Mouse (Mus musculus) erythroblast, embryonic 14.5 days (primary cell): ENCODE results near the gene Btbd9. TPM values are rescaled to one million over a fixed set of nuclear protein-coding genes. Genes with fewer than 3 reads are reported as not detected.

ENCODE experiments used
- H3K27me3 ChIP-seq: 2 replicates; pipeline ENCODE4 v1.6.1; 2012; ENCODE audit warnings: inconsistent platforms; ENCODE audit not compliant: control insufficient read depth
- H3K36me3 ChIP-seq: 2 replicates; pipeline ENCODE4 v1.6.1; 2012; ENCODE audit warnings: mild to moderate bottlenecking, inconsistent platforms; ENCODE audit not compliant: control insufficient read depth
- H3K4me1 ChIP-seq: 2 replicates; pipeline ENCODE4 v1.6.1; 2012; ENCODE audit warnings: inconsistent platforms; ENCODE audit not compliant: control insufficient read depth
- H3K4me3 ChIP-seq: replicated peaks from 2 replicates; pipeline ENCODE3; 2012; ENCODE audit warnings: moderate library complexity, mild to moderate bottlenecking, inconsistent platforms
- H3K9me3 ChIP-seq: 2 replicates; pipeline ENCODE4 v1.6.1; 2012; ENCODE audit warnings: low read length, inconsistent platforms, mixed read lengths; ENCODE audit not compliant: control insufficient read depth
- GATA1 ChIP-seq: IDR thresholded peaks from 2 replicates; pipeline ENCODE4 v1.6.1; 2012; ENCODE audit warnings: low read length, inconsistent platforms, mixed read lengths
- TAL1 ChIP-seq: IDR thresholded peaks from 3 replicates; pipeline ENCODE4 v1.6.1; 2012; ENCODE audit warnings: low read length, inconsistent platforms, mixed read lengths
- polyA plus RNA-seq: library from polyadenylated mRNA; stranded (reverse); fragments of >175 nt; gene quantifications from 2 replicates; pipeline ENCODE4 v1.2.3, GENCODE M21; 2012

Gene Btbd9
- polyA plus RNA-seq, 1 experiment, result 0.26 TPM

GRCm38 (mm10) chr17:30331380-30331779, 244.9 kb downstream of the Btbd9 start:
- TF ChIP-seq GATA1 (no peak), TAL1 (no peak)
- Histone ChIP-seq H3K27me3 (no peaks in the 10 kb centered on the region), H3K4me1 (no peaks in the 10 kb centered on the region), H3K36me3 (no peaks in the 10 kb centered on the region), H3K4me3 (no peak overlapping the region), H3K9me3 (no peaks in the 10 kb centered on the region)

- Histone ChIP-seq H3K36me3 (no peaks in the 10 kb centered on the region), H3K27me3 (no peaks in the 10 kb centered on the region), H3K4me1 (no peaks in the 10 kb centered on the region), H3K4me3 (no peak overlapping the region), H3K9me3 (no peaks in the 10 kb centered on the region)
- TF ChIP-seq GATA1 (no peak), TAL1 (no peak)
These were observed 246.8 kb downstream of the Btbd9 start for GRCm38 (mm10) chr17:30329531-30329930.

GRCm38 (mm10) chr17:30328924-30329323, 247.4 kb downstream of the Btbd9 start:
- Histone ChIP-seq H3K27me3 (no peaks in the 10 kb centered on the region), H3K9me3 (no peaks in the 10 kb centered on the region), H3K36me3 (no peaks in the 10 kb centered on the region), H3K4me3 (no peak overlapping the region), H3K4me1 (no peaks in the 10 kb centered on the region)
- no peak for TF ChIP-seq TAL1
- no peak for TF ChIP-seq GATA1

GRCm38 (mm10) chr17:30326906-30327305, 249.4 kb downstream of the Btbd9 start:
- TF ChIP-seq GATA1 (no peak), TAL1 (no peak)
- Histone ChIP-seq H3K27me3 (no peaks in the 10 kb centered on the region), H3K9me3 (no peaks in the 10 kb centered on the region), H3K4me3 (no peak overlapping the region), H3K36me3 (no peaks in the 10 kb centered on the region), H3K4me1 (no peaks in the 10 kb centered on the region)

- no peaks in the 10 kb centered on the region for H3K4me1 ChIP-seq
- TF ChIP-seq TAL1 (no peak), GATA1 (no peak)
- no peaks in the 10 kb centered on the region for H3K9me3 ChIP-seq
- no peaks in the 10 kb centered on the region for H3K27me3 ChIP-seq
- no peak overlapping the region for H3K4me3 ChIP-seq
- no peaks in the 10 kb centered on the region for H3K36me3 ChIP-seq
These were observed 256.0 kb downstream of the Btbd9 start for GRCm38 (mm10) chr17:30320301-30320700.

- TF ChIP-seq TAL1 (no peak), GATA1 (no peak)
- Histone ChIP-seq H3K36me3 (no peaks in the 10 kb centered on the region), H3K4me1 (no peaks in the 10 kb centered on the region), H3K27me3 (no peaks in the 10 kb centered on the region), H3K4me3 (no peak overlapping the region), H3K9me3 (no peaks in the 10 kb centered on the region)
These were observed 263.6 kb downstream of the Btbd9 start for GRCm38 (mm10) chr17:30312688-30313087.

- H3K36me3 ChIP-seq, result no peaks in the 10 kb centered on the region
- no peaks in the 10 kb centered on the region for H3K27me3 ChIP-seq
- no peaks in the 10 kb centered on the region for H3K4me1 ChIP-seq
- no peaks in the 10 kb centered on the region for H3K9me3 ChIP-seq
- TF ChIP-seq GATA1 (no peak), TAL1 (no peak)
- no peak overlapping the region for H3K4me3 ChIP-seq
These were observed 266.7 kb downstream of the Btbd9 start for GRCm38 (mm10) chr17:30309627-30310026.

GRCm38 (mm10) chr17:30308889-30309288, 267.4 kb downstream of the Btbd9 start:
- no peak for TF ChIP-seq GATA1
- no peak for TF ChIP-seq TAL1
- no peaks in the 10 kb centered on the region for H3K9me3 ChIP-seq
- H3K4me1 ChIP-seq, result no peaks in the 10 kb centered on the region
- no peak overlapping the region for H3K4me3 ChIP-seq
- H3K27me3 ChIP-seq, result no peaks in the 10 kb centered on the region
- no peaks in the 10 kb centered on the region for H3K36me3 ChIP-seq

GRCm38 (mm10) chr17:30308317-30308716, 268.0 kb downstream of the Btbd9 start:
- Histone ChIP-seq H3K27me3 (no peaks in the 10 kb centered on the region), H3K4me3 (no peak overlapping the region), H3K36me3 (no peaks in the 10 kb centered on the region), H3K9me3 (no peaks in the 10 kb centered on the region), H3K4me1 (no peaks in the 10 kb centered on the region)
- TF ChIP-seq GATA1, result no peak
- TF ChIP-seq TAL1, result no peak

GRCm38 (mm10) chr17:30307168-30307567, 269.1 kb downstream of the Btbd9 start:
- Histone ChIP-seq H3K4me1 (no peaks in the 10 kb centered on the region), H3K36me3 (no peaks in the 10 kb centered on the region), H3K9me3 (no peaks in the 10 kb centered on the region), H3K27me3 (no peaks in the 10 kb centered on the region), H3K4me3 (no peak overlapping the region)
- TF ChIP-seq TAL1 (no peak), GATA1 (no peak)
